Mouse (Mus musculus): ENCODE measurements at regions not wholly inside any gene's neighbourhood (a gene's known extent, or its start where the extent isn't known, plus 50 kb on each side); places are given as distances from the start of the nearest gene placed in this dataset.

- DNase-seq (ENCODE audit: low spot score in 2 of 2) = no peak
Observed at GRCm38 (mm10) chr5:111893905-111894311, 160.2 kb downstream of the Gm26897 start.

- DNase-seq (ENCODE audit: low spot score in 2 of 2) = no peak
Observed at GRCm38 (mm10) chr5:111897568-111897967, 163.8 kb downstream of the Gm26897 start.

- no peak for DNase-seq (ENCODE audit: low spot score in 2 of 2)
Observed at GRCm38 (mm10) chr5:111898482-111898881, 164.8 kb downstream of the Gm26897 start.

GRCm38 (mm10) chr5:111901197-111901596, 167.5 kb downstream of the Gm26897 start:
- DNase-seq (ENCODE audit: low spot score in 2 of 2) = no peak

- peak in 1 of 2 experiments; percentile 18 for DNase-seq (ENCODE audit: low spot score in 2 of 2)
Observed at GRCm38 (mm10) chr5:111901678-111902077, 168.0 kb downstream of the Gm26897 start.

GRCm38 (mm10) chr5:111908085-111908484, 174.4 kb downstream of the Gm26897 start:
- DNase-seq (ENCODE audit: low spot score in 2 of 2) = no peak

GRCm38 (mm10) chr5:111910514-111910913, 176.8 kb downstream of the Gm26897 start:
- DNase-seq (ENCODE audit: low spot score in 2 of 2) = no peak

GRCm38 (mm10) chr5:111913354-111913753, 179.6 kb downstream of the Gm26897 start:
- DNase-seq (ENCODE audit: low spot score in 2 of 2) = no peak

- DNase-seq (ENCODE audit: low spot score in 2 of 2) = no peak
Observed at GRCm38 (mm10) chr5:111914296-111914695, 180.6 kb downstream of the Gm26897 start.

GRCm38 (mm10) chr5:111917643-111918252, 184.0 kb downstream of the Gm26897 start:
- no peak for DNase-seq (ENCODE audit: low spot score in 2 of 2)

- DNase-seq (ENCODE audit: low spot score in 2 of 2) = no peak
Observed at GRCm38 (mm10) chr5:111918888-111919287, 185.2 kb downstream of the Gm26897 start.

- DNase-seq (ENCODE audit: low spot score in 2 of 2) = no peak
Observed at GRCm38 (mm10) chr5:111922991-111923701, 189.4 kb downstream of the Gm26897 start.

GRCm38 (mm10) chr5:111925757-111926156, 192.0 kb downstream of the Gm26897 start:
- DNase-seq (ENCODE audit: low spot score in 2 of 2) = no peak

- DNase-seq (ENCODE audit: low spot score in 2 of 2) = no peak
Observed at GRCm38 (mm10) chr5:111929180-111929990, 195.7 kb downstream of the Gm26897 start.

- DNase-seq (ENCODE audit: low spot score in 2 of 2) = no peak
Observed at GRCm38 (mm10) chr5:111929991-111930339, 196.2 kb downstream of the Gm26897 start.

- no peak for DNase-seq (ENCODE audit: low spot score in 2 of 2)
Observed at GRCm38 (mm10) chr5:111931733-111932132, 198.0 kb downstream of the Gm26897 start.

GRCm38 (mm10) chr5:111935381-111936134, 201.8 kb downstream of the Gm26897 start:
- no peak for DNase-seq (ENCODE audit: low spot score in 2 of 2)

GRCm38 (mm10) chr5:111941831-111942230, 208.1 kb downstream of the Gm26897 start:
- no peak for DNase-seq (ENCODE audit: low spot score in 2 of 2)

- no peak for DNase-seq (ENCODE audit: low spot score in 2 of 2)
Observed at GRCm38 (mm10) chr5:111942792-111943191, 209.1 kb downstream of the Gm26897 start.

- no peak for DNase-seq (ENCODE audit: low spot score in 2 of 2)
Observed at GRCm38 (mm10) chr5:111943337-111944162, 209.8 kb downstream of the Gm26897 start.

Data from spleen, postnatal 4 days (tissue).